Mouse (Mus musculus): ENCODE measurements around the gene Nav1. TPM values are rescaled to one million over a fixed set of nuclear protein-coding genes. Genes with fewer than 3 reads are reported as not detected.

Nav1 gene
- total RNA-seq, 2 experiments from 2014 or later: 232 to 237 TPM

- DNase-seq: no peak
- intact Hi-C loops (cut with DNase I): no loop called here
Measured at GRCm38 (mm10) chr1:135553615-135554014, 53.5 kb downstream of the Nav1 start.

GRCm38 (mm10) chr1:135553154-135553553 lies 53.9 kb downstream of the Nav1 start:
- DNase-seq: no peak
- intact Hi-C loops (cut with DNase I): no loop called here

GRCm38 (mm10) chr1:135550886-135551285 lies 56.2 kb downstream of the Nav1 start:
- DNase-seq: no peak
- intact Hi-C loops (cut with DNase I): no loop called here

- intact Hi-C loops (cut with DNase I): no loop called here
- peak; percentile 80 for DNase-seq
Measured at GRCm38 (mm10) chr1:135548750-135549149, 58.3 kb downstream of the Nav1 start.

GRCm38 (mm10) chr1:135546099-135546498 lies 61.0 kb downstream of the Nav1 start:
- DNase-seq: no peak
- intact Hi-C loops (cut with DNase I): no loop called here

- DNase-seq: peak; percentile 88
- intact Hi-C loops (cut with DNase I): loop anchor here (2.0 kb wide), 1 partner anchor 126 kb away; no protein-coding TSS in a partner anchor
Measured at GRCm38 (mm10) chr1:135544504-135545146, 62.5 kb downstream of the Nav1 start.

- intact Hi-C loops (cut with DNase I): no loop called here
- no peak for DNase-seq
Measured at GRCm38 (mm10) chr1:135542841-135543810, 64.0 kb downstream of the Nav1 start.

GRCm38 (mm10) chr1:135542080-135542479 lies 65.0 kb downstream of the Nav1 start:
- no peak for DNase-seq
- intact Hi-C loops (cut with DNase I): no loop called here

GRCm38 (mm10) chr1:135540270-135540669 lies 66.8 kb downstream of the Nav1 start:
- intact Hi-C loops (cut with DNase I): no loop called here
- peak; percentile 88 for DNase-seq

GRCm38 (mm10) chr1:135538441-135539265 lies 68.4 kb downstream of the Nav1 start:
- DNase-seq: no peak
- intact Hi-C loops (cut with DNase I): no loop called here

- intact Hi-C loops (cut with DNase I): no loop called here
- no peak for DNase-seq
Measured at GRCm38 (mm10) chr1:135536822-135537221, 70.3 kb downstream of the Nav1 start.

- no peak for DNase-seq
- intact Hi-C loops (cut with DNase I): no loop called here
Measured at GRCm38 (mm10) chr1:135536326-135536725, 70.8 kb downstream of the Nav1 start.

GRCm38 (mm10) chr1:135535256-135535655 lies 71.8 kb downstream of the Nav1 start:
- no peak for DNase-seq
- intact Hi-C loops (cut with DNase I): no loop called here

- DNase-seq: no peak
- intact Hi-C loops (cut with DNase I): no loop called here
Measured at GRCm38 (mm10) chr1:135534782-135535181, 72.3 kb downstream of the Nav1 start.

- DNase-seq: no peak
- intact Hi-C loops (cut with DNase I): no loop called here
Measured at GRCm38 (mm10) chr1:135534070-135534469, 73.0 kb downstream of the Nav1 start.

- DNase-seq: no peak
- intact Hi-C loops (cut with DNase I): no loop called here
Measured at GRCm38 (mm10) chr1:135532383-135532782, 74.7 kb downstream of the Nav1 start.

- intact Hi-C loops (cut with DNase I): no loop called here
- DNase-seq: no peak
Measured at GRCm38 (mm10) chr1:135531981-135532380, 75.1 kb downstream of the Nav1 start.

- DNase-seq: peak; percentile 81
- intact Hi-C loops (cut with DNase I): no loop called here
Measured at GRCm38 (mm10) chr1:135531081-135531480, 76.0 kb downstream of the Nav1 start.

- no peak for DNase-seq
- intact Hi-C loops (cut with DNase I): no loop called here
Measured at GRCm38 (mm10) chr1:135524518-135524860, 82.6 kb downstream of the Nav1 start.

GRCm38 (mm10) chr1:135523780-135524517 lies 83.1 kb downstream of the Nav1 start:
- intact Hi-C loops (cut with DNase I): no loop called here
- no peak for DNase-seq
